Mouse (Mus musculus) ES-Bruce4 (cell line): ENCODE measurements around the gene Ing4. TPM values are rescaled to one million over a fixed set of nuclear protein-coding genes. Genes with fewer than 3 reads are reported as not detected.
"Not testable (repeated sequence)": the region's sequence is repeated elsewhere in the genome, so short reads cannot be mapped to it uniquely, and the experiment has no call there.

Source experiments
- H3K27ac ChIP-seq: 2 replicates; pipeline ENCODE4 v1.5.1; 2012; ENCODE audit warnings: low read length, inconsistent platforms; ENCODE audit not compliant: insufficient read depth
- H3K27me3 ChIP-seq: 2 replicates; pipeline ENCODE4 v1.6.1; 2012; ENCODE audit warnings: mild to moderate bottlenecking, low read length, inconsistent platforms; ENCODE audit not compliant: control insufficient read depth, poor library complexity, insufficient read depth, severe bottlenecking
- H3K36me3 ChIP-seq: 2 replicates; pipeline ENCODE4 v1.6.1; 2012; ENCODE audit warnings: inconsistent platforms, mild to moderate bottlenecking, low read length, moderate library complexity; ENCODE audit not compliant: control insufficient read depth, poor library complexity, insufficient read depth, severe bottlenecking
- H3K4me1 ChIP-seq: one replicate; pipeline ENCODE4 v1.8.1; 2011; ENCODE audit warnings: low read length; ENCODE audit not compliant: control insufficient read depth, insufficient read depth
- H3K4me3 ChIP-seq: 2 replicates; pipeline ENCODE4 v1.5.1; 2011; ENCODE audit warnings: low read depth, mild to moderate bottlenecking, low read length
- H3K9ac ChIP-seq: 2 replicates; pipeline ENCODE4 v1.6.1; 2012; ENCODE audit warnings: low read depth, mild to moderate bottlenecking, inconsistent platforms; ENCODE audit not compliant: poor library complexity, severe bottlenecking
- H3K9me3 ChIP-seq: replicated peaks from 2 replicates; pipeline ENCODE4 v1.6.1; 2012; ENCODE audit warnings: mild to moderate bottlenecking, low read length, inconsistent platforms; ENCODE audit not compliant: control insufficient read depth, poor library complexity, insufficient read depth, severe bottlenecking
- CTCF ChIP-seq: IDR thresholded peaks from one replicate; pipeline ENCODE4 v1.8.1; 2011; ENCODE audit warnings: low read depth, low read length
- EP300 ChIP-seq: IDR thresholded peaks from 2 replicates; pipeline ENCODE4 v1.6.1; 2011; ENCODE audit warnings: low read depth, low read length; ENCODE audit not compliant: insufficient read depth
- POLR2A ChIP-seq: IDR thresholded peaks from one replicate; pipeline ENCODE4 v1.8.1; 2011; ENCODE audit warnings: low read length; ENCODE audit not compliant: insufficient read depth
- polyA plus RNA-seq: library from polyadenylated mRNA; stranded (reverse); fragments of >200 nt; gene quantifications from 2 replicates; pipeline ENCODE4 v1.2.4, GENCODE M21; 2011; ENCODE audit warnings: low read depth; ENCODE audit not compliant: missing spikeins, insufficient read depth, insufficient read length

Ing4 gene
- polyA plus RNA-seq, 1 experiment, result 44.0 TPM

- Histone ChIP-seq H3K36me3 (peaks cover 6% of the 10 kb centered on the region), H3K9ac (peak overlapping the region; percentile 98), H3K4me1 (peaks cover 8% of the 10 kb centered on the region), H3K4me3 (peak overlapping the region; percentile 86), H3K27me3 (no peaks in the 10 kb centered on the region), H3K9me3 (no peaks in the 10 kb centered on the region), H3K27ac (peak overlapping the region; percentile 84)
- TF ChIP-seq EP300, result no peak
- no peak for TF ChIP-seq CTCF
- TF ChIP-seq POLR2A, result no peak
These were observed 31.5 kb upstream of the Ing4 start for GRCm38 (mm10) chr6:125008060-125008459.

DNA sequence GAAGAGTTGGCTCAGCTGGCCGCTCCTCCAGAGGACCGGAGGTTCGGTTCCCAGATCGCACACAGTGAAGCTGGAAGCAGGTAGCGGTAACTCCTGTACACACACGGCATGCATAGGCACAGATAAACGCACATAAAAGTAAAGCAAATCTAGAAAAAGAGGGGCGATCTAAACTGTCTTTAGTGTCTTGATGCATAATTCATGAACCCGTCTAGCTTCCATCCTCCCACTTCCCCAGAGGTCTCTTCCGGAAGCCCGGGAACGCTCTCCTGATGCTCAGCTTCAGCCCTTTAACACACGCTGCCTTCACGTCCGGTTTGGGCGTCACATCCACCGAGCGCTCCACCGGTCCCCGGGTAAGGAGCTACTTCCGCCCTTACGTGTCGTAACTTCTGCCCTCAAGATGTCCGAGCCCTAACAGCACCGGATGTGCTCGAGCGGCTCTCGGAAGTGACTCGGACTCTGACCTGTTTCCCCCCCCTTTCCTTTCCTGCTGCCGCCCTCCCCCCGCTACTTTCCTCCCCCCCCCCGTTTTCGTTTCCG, 30.9 kb upstream of the Ing4 start:
- H3K27ac ChIP-seq, result peak overlapping the region; percentile 84
- no peaks in the 10 kb centered on the region for H3K27me3 ChIP-seq
- peak overlapping the region; percentile 86 for H3K4me3 ChIP-seq
- no peaks in the 10 kb centered on the region for H3K9me3 ChIP-seq
- TF ChIP-seq POLR2A (no peak), EP300 (peak; percentile 37; the same call in 1 of the 2 replicates)
- H3K36me3 ChIP-seq, result peaks cover 6% of the 10 kb centered on the region
- peaks cover 5% of the 10 kb centered on the region for H3K4me1 ChIP-seq
- H3K9ac ChIP-seq, result peak overlapping the region; percentile 98

DNA sequence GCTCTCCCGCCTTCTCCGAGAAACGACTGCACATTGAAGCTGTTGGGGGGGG, 30.6 kb upstream of the Ing4 start, which contains the start of gene Zfp384:
Gene Zfp384, plus strand, starts transcription at position 17 of the 52 bp plus-strand sequence.
- Histone ChIP-seq H3K9ac (peak within 1 kb of the TSS; percentile 98), H3K27me3 (no peaks in the 10 kb centered on the region), H3K36me3 (peaks cover 6% of the 10 kb centered on the region), H3K27ac (peak within 1 kb of the TSS; percentile 84), H3K4me1 (peaks cover 5% of the 10 kb centered on the region), H3K4me3 (peak within 1 kb of the TSS; percentile 86), H3K9me3 (no peaks in the 10 kb centered on the region)
- TF ChIP-seq POLR2A, result no peak

DNA sequence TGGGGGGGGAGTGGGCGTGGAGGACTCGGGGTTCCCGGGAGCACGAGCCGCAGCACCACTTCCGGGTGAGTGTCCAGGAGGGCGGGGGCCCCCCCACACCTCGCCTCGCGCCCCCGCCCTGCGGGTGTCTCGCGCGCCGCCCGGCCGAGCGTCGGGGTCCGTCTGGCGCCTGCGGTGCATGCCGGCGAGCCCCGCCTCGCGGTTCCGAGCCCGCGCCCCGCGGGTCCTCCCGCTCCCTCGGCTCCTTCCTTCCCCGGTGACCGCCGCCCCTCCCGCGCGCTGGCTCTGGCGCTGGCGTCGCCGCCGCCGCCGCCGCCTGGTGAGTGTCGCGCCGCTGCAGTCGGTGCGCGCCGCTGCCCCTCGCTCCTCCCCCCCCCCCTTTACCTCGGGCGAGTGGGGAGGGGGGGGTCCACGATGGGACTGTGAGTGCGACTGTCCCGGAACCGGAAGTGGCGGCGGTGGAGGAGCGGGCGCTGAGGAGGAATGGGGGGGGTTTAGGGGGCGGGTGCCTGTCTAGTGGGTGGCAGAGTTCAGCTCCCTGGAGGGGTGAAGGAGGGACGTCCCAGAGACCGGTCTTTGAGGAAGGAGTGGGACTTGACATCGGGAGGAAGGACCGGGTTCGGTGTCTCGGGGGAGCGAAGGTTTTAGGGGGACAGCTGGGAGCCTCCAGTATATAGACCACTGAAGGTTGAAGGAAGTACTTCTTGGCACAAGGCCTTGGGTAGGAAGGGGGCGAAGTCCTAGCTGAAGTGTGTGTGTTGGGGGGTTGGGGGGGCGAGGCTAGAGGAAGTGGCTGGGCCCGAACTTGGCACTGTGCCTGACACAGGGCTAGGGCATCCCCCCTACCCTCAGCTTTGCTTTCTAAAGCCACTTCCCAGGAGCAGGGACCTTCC, 30.1 kb upstream of the Ing4 start:
- peak overlapping the region; percentile 47 for H3K27ac ChIP-seq
- no peaks in the 10 kb centered on the region for H3K27me3 ChIP-seq
- H3K4me1 ChIP-seq, result peaks cover 2% of the 10 kb centered on the region
- peaks cover 6% of the 10 kb centered on the region for H3K36me3 ChIP-seq
- H3K9ac ChIP-seq, result peak overlapping the region; percentile 98
- H3K9me3 ChIP-seq, result no peaks in the 10 kb centered on the region
- no peak for TF ChIP-seq CTCF
- TF ChIP-seq POLR2A, result no peak
- TF ChIP-seq EP300, result no peak
- H3K4me3 ChIP-seq, result peak overlapping the region; percentile 86

GRCm38 (mm10) chr6:125017682-125018081, 21.9 kb upstream of the Ing4 start:
- H3K27ac ChIP-seq, result no peak overlapping the region
- H3K36me3 ChIP-seq, result peaks cover 18% of the 10 kb centered on the region
- no peaks in the 10 kb centered on the region for H3K4me1 ChIP-seq
- H3K4me3 ChIP-seq, result no peak overlapping the region
- H3K9ac ChIP-seq, result no peak overlapping the region
- H3K27me3 ChIP-seq, result no peaks in the 10 kb centered on the region
- no peak for TF ChIP-seq POLR2A
- no peak for TF ChIP-seq CTCF
- TF ChIP-seq EP300, result no peak
- no peaks in the 10 kb centered on the region for H3K9me3 ChIP-seq

DNA sequence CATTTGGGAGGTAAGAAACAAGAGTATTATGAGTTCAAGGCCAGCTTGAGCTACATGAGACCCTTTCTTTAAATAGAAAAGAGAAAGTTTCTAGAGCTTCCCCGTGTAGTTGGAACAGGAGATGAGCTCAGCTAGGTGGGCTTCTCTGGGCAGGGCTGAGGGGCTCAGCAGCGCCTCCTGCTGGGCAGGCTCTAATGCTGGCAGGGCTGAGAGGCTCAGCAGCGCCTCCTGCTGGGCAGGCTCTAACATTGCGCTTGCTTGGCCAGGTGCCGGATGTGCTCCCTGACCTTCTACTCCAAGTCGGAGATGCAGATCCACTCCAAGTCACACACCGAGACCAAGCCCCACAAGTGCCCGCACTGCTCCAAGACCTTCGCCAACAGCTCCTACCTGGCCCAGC, 9.0 kb upstream of the Ing4 start:
- H3K27ac ChIP-seq, H3K9ac ChIP-seq, H3K4me3 ChIP-seq, H3K9me3 ChIP-seq, H3K4me1 ChIP-seq, H3K27me3 ChIP-seq: not testable (repeated sequence)
- TF ChIP-seq CTCF, result peak; percentile 99
- H3K36me3 ChIP-seq, result peaks cover 37% of the 10 kb centered on the region
